Mouse (Mus musculus) myocyte (in vitro differentiated cells): ENCODE results near the gene Card6. TPM values are rescaled to one million over a fixed set of nuclear protein-coding genes. Genes with fewer than 3 reads are reported as not detected.

ENCODE experiments used
- H3K27me3 ChIP-seq: one replicate; pipeline ENCODE4 v1.6.1; 2011; ENCODE audit not compliant: control insufficient read depth, insufficient read depth, insufficient read length
- H3K36me3 ChIP-seq: one replicate; pipeline ENCODE4 v1.6.1; 2011; ENCODE audit not compliant: control insufficient read depth, insufficient read depth
- H3K4me2 ChIP-seq: one replicate; pipeline ENCODE4 v1.6.1; 2011; ENCODE audit warnings: low read depth, control low read depth
- H3K4me3 ChIP-seq: one replicate; pipeline ENCODE4 v1.5.1; 2011; ENCODE audit warnings: mild to moderate bottlenecking, control low read depth, moderate library complexity
- H3K79me2 ChIP-seq: one replicate; pipeline ENCODE4 v1.6.1; 2011; ENCODE audit not compliant: control insufficient read depth, insufficient read depth
- H3ac ChIP-seq: one replicate; pipeline ENCODE4 v1.6.1; 2011; ENCODE audit not compliant: control insufficient read depth, insufficient read length
- CEBPB ChIP-seq: IDR thresholded peaks from 2 replicates; pipeline ENCODE4 v1.6.1; 2011; ENCODE audit warnings: mild to moderate bottlenecking, moderate library complexity; ENCODE audit not compliant: poor library complexity, insufficient read depth, severe bottlenecking
- E2F4 ChIP-seq: IDR thresholded peaks from one replicate; pipeline ENCODE4 v1.6.1; 2011; ENCODE audit warnings: mild to moderate bottlenecking, control low read depth, moderate library complexity; ENCODE audit not compliant: insufficient read depth
- MAX ChIP-seq: IDR thresholded peaks from one replicate; pipeline ENCODE4 v1.6.1; 2011; ENCODE audit warnings: low read depth, mild to moderate bottlenecking, control low read depth
- MYOD1 ChIP-seq, 3 experiments: IDR thresholded peaks; one replicate each; pipeline ENCODE4 v1.6.1; 2011; ENCODE audit warnings: control low read depth in 2 of 3, low read depth in 2 of 3, mild to moderate bottlenecking in 2 of 3, moderate library complexity in 1 of 3; ENCODE audit not compliant: insufficient read length in 2 of 3, control insufficient read depth in 1 of 3
- MYOG ChIP-seq, 3 experiments: IDR thresholded peaks; one replicate each; pipeline ENCODE4 v1.6.1; 2011; ENCODE audit warnings: control low read depth in 2 of 3, low read depth in 2 of 3, mild to moderate bottlenecking in 2 of 3; ENCODE audit not compliant: insufficient read length in 2 of 3, control insufficient read depth in 1 of 3, insufficient read depth in 1 of 3
- POLR2A ChIP-seq: IDR thresholded peaks from one replicate; pipeline ENCODE4 v1.6.1; 2011; ENCODE audit warnings: low read depth, mild to moderate bottlenecking, control low read depth, moderate library complexity; ENCODE audit not compliant: insufficient read length
- POLR2AphosphoS2 ChIP-seq: IDR thresholded peaks from one replicate; pipeline ENCODE4 v1.6.1; 2011; ENCODE audit warnings: low read depth, control low read depth; ENCODE audit not compliant: insufficient read length
- REST ChIP-seq: IDR thresholded peaks from one replicate; pipeline ENCODE4 v1.6.1; 2011; ENCODE audit warnings: mild to moderate bottlenecking, control low read depth, moderate library complexity; ENCODE audit not compliant: insufficient read depth, insufficient read length
- SRF ChIP-seq: IDR thresholded peaks from one replicate; pipeline ENCODE4 v1.6.1; 2011; ENCODE audit warnings: low read depth; ENCODE audit not compliant: control insufficient read depth, insufficient read length
- TCF12 ChIP-seq: IDR thresholded peaks from one replicate; pipeline ENCODE4 v1.6.1; 2011; ENCODE audit warnings: mild to moderate bottlenecking, control low read depth; ENCODE audit not compliant: poor library complexity, insufficient read depth, severe bottlenecking
- TCF3 ChIP-seq: IDR thresholded peaks from one replicate; pipeline ENCODE4 v1.6.1; 2011; ENCODE audit warnings: low read depth, control low read depth; ENCODE audit not compliant: insufficient read length
- USF1 ChIP-seq: IDR thresholded peaks from one replicate; pipeline ENCODE4 v1.6.1; 2011; ENCODE audit warnings: low read depth, mild to moderate bottlenecking, control low read depth, moderate library complexity
- polyA plus RNA-seq: library from polyadenylated mRNA; unstranded; fragments of >200 nt; fragmentation: generic; extraction: Trizol; gene quantifications from one replicate; pipeline ENCODE4 v1.2.1, GENCODE M21; 2012; ENCODE audit warnings: missing spikeins

Card6 gene
- polyA plus RNA-seq, 1 experiment: 4.2 TPM

DNA sequence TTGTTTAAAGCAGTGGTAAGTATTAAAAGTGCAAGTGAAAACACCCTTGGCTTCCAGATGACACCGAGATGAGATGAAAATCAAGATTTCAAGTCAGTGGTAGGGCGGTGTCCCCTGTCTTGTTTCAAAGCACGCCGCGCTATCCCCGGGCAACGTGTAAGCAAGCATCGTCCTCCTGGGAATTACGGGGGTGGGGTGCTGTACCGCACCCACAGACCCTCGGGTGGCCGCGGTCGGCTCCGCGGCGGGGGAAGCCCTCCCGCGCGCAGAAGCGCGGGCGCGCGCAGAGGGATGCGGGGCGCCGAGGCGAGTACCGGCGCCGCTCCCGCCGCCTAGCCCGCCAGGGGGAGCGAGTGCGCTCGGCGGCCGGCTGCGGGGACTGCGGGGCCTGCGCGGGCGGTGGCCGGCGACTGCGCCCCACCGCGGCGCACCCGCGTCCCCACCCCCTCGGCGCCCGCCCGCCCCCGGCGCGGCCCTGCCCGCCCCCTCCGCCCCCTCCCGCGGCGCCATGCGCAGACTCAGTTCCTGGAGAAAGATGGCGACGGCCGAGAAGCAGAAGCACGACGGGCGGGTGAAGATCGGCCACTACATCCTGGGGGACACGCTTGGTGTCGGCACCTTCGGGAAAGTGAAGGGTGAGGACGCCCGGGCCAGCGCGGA, 35.2 kb upstream of the Card6 start, which contains the start of gene Prkaa1:
TSS of gene Prkaa1 (plus strand) at position 501 of the 660 bp plus-strand sequence.
- TF ChIP-seq TCF3: no peak
- no peak for TF ChIP-seq SRF
- no peak for TF ChIP-seq MAX
- no peak for TF ChIP-seq USF1
- no peak for TF ChIP-seq CEBPB
- TF ChIP-seq MYOD1 (IDR thresholded peaks at IDR 0.05; ENCODE audit: control insufficient read depth in 1 of 3, insufficient read length in 2 of 3, low read depth in 2 of 3): peak in 1 of 3 experiments; percentile 23
- no peak for TF ChIP-seq TCF12
- TF ChIP-seq MYOG (IDR thresholded peaks at IDR 0.05; ENCODE audit: control insufficient read depth in 1 of 3, insufficient read depth in 1 of 3, insufficient read length in 2 of 3, low read depth in 2 of 3): peak in 1 of 3 experiments; percentile 42
- TF ChIP-seq POLR2A: peak; percentile 82
- TF ChIP-seq REST: no peak
- TF ChIP-seq E2F4: no peak
- peak; percentile 87 for TF ChIP-seq POLR2AphosphoS2
- peak within 1 kb of the TSS; percentile 95 for H3K4me2 ChIP-seq
- H3K4me3 ChIP-seq: peak within 1 kb of the TSS; percentile 53
- H3K79me2 ChIP-seq: peaks cover 44% of the 10 kb centered on the region
- peak within 1 kb of the TSS; percentile 70 for H3ac ChIP-seq
- no peaks in the 10 kb centered on the region for H3K36me3 ChIP-seq
- no peaks in the 10 kb centered on the region for H3K27me3 ChIP-seq

GRCm38 (mm10) chr15:5142714-5143113, 34.4 kb upstream of the Card6 start:
- no peaks in the 10 kb centered on the region for H3K36me3 ChIP-seq
- H3K79me2 ChIP-seq: peaks cover 37% of the 10 kb centered on the region
- H3K4me3 ChIP-seq: peak overlapping the region; percentile 53
- TF ChIP-seq MAX: no peak
- no peak for TF ChIP-seq POLR2A
- no peak for TF ChIP-seq TCF3
- no peak for TF ChIP-seq TCF12
- no peak for TF ChIP-seq USF1
- no peak for TF ChIP-seq MYOD1 (IDR thresholded peaks at IDR 0.05; ENCODE audit: control insufficient read depth in 1 of 3, insufficient read length in 2 of 3, low read depth in 2 of 3)
- no peak for TF ChIP-seq MYOG (IDR thresholded peaks at IDR 0.05; ENCODE audit: control insufficient read depth in 1 of 3, insufficient read depth in 1 of 3, insufficient read length in 2 of 3, low read depth in 2 of 3)
- no peak for TF ChIP-seq CEBPB
- no peak for TF ChIP-seq E2F4
- TF ChIP-seq REST: no peak
- no peak for TF ChIP-seq POLR2AphosphoS2
- no peak for TF ChIP-seq SRF
- H3K27me3 ChIP-seq: no peaks in the 10 kb centered on the region
- H3K4me2 ChIP-seq: peak overlapping the region; percentile 71
- no peak overlapping the region for H3ac ChIP-seq

- TF ChIP-seq USF1 (peak; percentile 39), CEBPB (no peak)
- H3ac ChIP-seq: no peak overlapping the region
- H3K4me2 ChIP-seq: no peak overlapping the region
Measured at GRCm38 (mm10) chr15:5142047-5142446, 33.7 kb upstream of the Card6 start.

DNA sequence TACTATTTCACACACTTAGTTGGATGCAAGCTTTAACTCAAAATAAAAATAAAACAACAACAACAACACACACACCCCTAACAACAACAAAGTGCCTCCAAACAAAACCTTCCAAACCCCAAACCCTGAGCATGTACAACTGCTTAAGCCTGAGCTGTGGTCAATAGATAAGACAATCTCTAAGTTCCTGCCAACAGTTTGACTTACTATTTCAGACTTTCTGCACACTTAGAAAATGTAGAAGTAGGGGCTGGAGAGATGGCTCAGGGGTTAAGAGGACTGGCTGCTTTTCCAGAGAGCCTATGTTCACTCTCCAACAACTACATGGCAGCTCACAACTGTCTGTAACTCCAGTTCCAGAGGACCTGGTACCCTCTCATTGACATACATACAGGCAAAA, 32.0 kb upstream of the Card6 start:
- H3K27me3 ChIP-seq: no peaks in the 10 kb centered on the region
- H3K36me3 ChIP-seq: no peaks in the 10 kb centered on the region
- peaks cover 13% of the 10 kb centered on the region for H3K79me2 ChIP-seq
- no peak overlapping the region for H3K4me3 ChIP-seq
- no peak overlapping the region for H3ac ChIP-seq
- H3K4me2 ChIP-seq: no peak overlapping the region
- no peak for TF ChIP-seq POLR2AphosphoS2
- no peak for TF ChIP-seq MYOG (IDR thresholded peaks at IDR 0.05; ENCODE audit: control insufficient read depth in 1 of 3, insufficient read depth in 1 of 3, insufficient read length in 2 of 3, low read depth in 2 of 3)
- TF ChIP-seq SRF: no peak
- TF ChIP-seq TCF12: no peak
- no peak for TF ChIP-seq POLR2A
- TF ChIP-seq TCF3: no peak

More at GRCm38 (mm10) chr15:5142047-5142446, 33.7 kb upstream of the Card6 start:
- Histone ChIP-seq H3K27me3 (no peaks in the 10 kb centered on the region), H3K79me2 (peaks cover 30% of the 10 kb centered on the region), H3K36me3 (no peaks in the 10 kb centered on the region), H3K4me3 (no peak overlapping the region)

GRCm38 (mm10) chr15:5139863-5140262, 31.5 kb upstream of the Card6 start:
- Histone ChIP-seq H3K27me3 (no peaks in the 10 kb centered on the region), H3ac (no peak overlapping the region), H3K4me2 (no peak overlapping the region), H3K79me2 (peaks cover 8% of the 10 kb centered on the region), H3K36me3 (no peaks in the 10 kb centered on the region), H3K4me3 (no peak overlapping the region)
- no peak for TF ChIP-seq MAX
- TF ChIP-seq POLR2A: no peak
- no peak for TF ChIP-seq POLR2AphosphoS2
- TF ChIP-seq TCF12: no peak
- no peak for TF ChIP-seq CEBPB
- no peak for TF ChIP-seq USF1
